Mouse (Mus musculus) midbrain, embryonic 16.5 days (tissue): Measurements from ENCODE around the gene Siva1. TPM values are rescaled to one million over a fixed set of nuclear protein-coding genes. Genes with fewer than 3 reads are reported as not detected.

ENCODE experiments used
- ATAC-seq: fragments of 200-750 bp; cut with Nextera tagmentation; 2 replicates; pipeline ENCODE4 v1.8.0; 2017; ENCODE audit warnings: moderate TSS enrichment
- H3K27ac ChIP-seq: fragments of 300-500 bp; sonication (generic); 2 replicates; pipeline ENCODE4 v1.5.1; 2014; ENCODE audit warnings: mild to moderate bottlenecking, low read length, mixed read lengths
- H3K27me3 ChIP-seq: fragments of 300-500 bp; sonication (generic); 2 replicates; pipeline ENCODE4 v1.6.1; 2014; ENCODE audit warnings: low read depth, low read length, mixed read lengths; ENCODE audit not compliant: control insufficient read depth, insufficient read depth
- H3K36me3 ChIP-seq: fragments of 300-500 bp; sonication (generic); 2 replicates; pipeline ENCODE4 v1.6.1; 2014; ENCODE audit warnings: mild to moderate bottlenecking, low read length, moderate library complexity, mixed read lengths; ENCODE audit not compliant: control insufficient read depth, insufficient read depth
- H3K4me1 ChIP-seq: fragments of 300-500 bp; sonication (generic); 2 replicates; pipeline ENCODE4 v1.6.1; 2014; ENCODE audit warnings: mild to moderate bottlenecking, low read length, mixed read lengths; ENCODE audit not compliant: control insufficient read depth, insufficient read depth
- H3K4me2 ChIP-seq: fragments of 300-500 bp; sonication (generic); 2 replicates; pipeline ENCODE4 v1.6.1; 2014; ENCODE audit warnings: mild to moderate bottlenecking, low read length, mixed read lengths
- H3K4me3 ChIP-seq: fragments of 300-500 bp; sonication (generic); 2 replicates; pipeline ENCODE4 v1.5.1; 2014; ENCODE audit warnings: low read depth, mild to moderate bottlenecking, low read length, moderate library complexity, mixed read lengths
- H3K9ac ChIP-seq: fragments of 300-500 bp; sonication (generic); 2 replicates; pipeline ENCODE4 v1.6.1; 2014; ENCODE audit warnings: low read depth, low read length, mixed read lengths
- H3K9me3 ChIP-seq: fragments of 300-500 bp; sonication (generic); replicated peaks from 2 replicates; pipeline ENCODE4 v1.6.1; 2014; ENCODE audit warnings: mild to moderate bottlenecking, low read length, mixed read lengths; ENCODE audit not compliant: control insufficient read depth, poor library complexity, severe bottlenecking
- WGBS: fragments of 180-500 bp; shearing (Covaris S2); extraction: QIAGEN DNeasy Blood & Tissue Kit; methylation state at CpG from one replicate; pipeline ENCODE4 v1.1.7; 2014; 5-methylcytosine and 5-hydroxymethylcytosine counted together
- polyA plus RNA-seq: library from polyadenylated mRNA; unstranded; fragments of >200 nt; fragmentation: Nextera tagmentation; extraction: Ambion mirVana; gene quantifications from 2 replicates; pipeline ENCODE4 v1.2.1, GENCODE M21; 2015

The Siva1 gene
- polyA plus RNA-seq, 1 experiment from 2014 or later = 41.7 TPM

- Histone ChIP-seq H3K27me3 (peaks cover 11% of the 10 kb centered on the region), H3K9me3 (no peaks in the 10 kb centered on the region), H3K4me2 (peak within 1 kb of the TSS; percentile 87), H3K27ac (no peak within 1 kb of the TSS), H3K4me1 (peaks cover 9% of the 10 kb centered on the region; the same call in 1 of the 2 replicates), H3K9ac (peak within 1 kb of the TSS; percentile 65), H3K36me3 (no peaks in the 10 kb centered on the region), H3K4me3 (peak within 1 kb of the TSS; percentile 55)
- ATAC-seq = peak; percentile 74
- under 1% methylated on average over 52 of the region's 56 CpGs for WGBS
Measured at GRCm38 (mm10) chr12:112619686-112620353, 24.7 kb upstream of the Siva1 start, which contains the start of gene Adssl1. Adssl1 (plus strand) TSS chr12:112620045.

GRCm38 (mm10) chr12:112620354-112621061, 24.0 kb upstream of the Siva1 start:
- ATAC-seq = 0 out of 2 replicates have a peak, but pooled peaks have one; percentile 9
- peak overlapping the region; percentile 65 for H3K9ac ChIP-seq
- peaks cover 11% of the 10 kb centered on the region for H3K27me3 ChIP-seq
- no peaks in the 10 kb centered on the region for H3K9me3 ChIP-seq
- 15% methylated on average over 16 of the region's 16 CpGs for WGBS
- H3K4me3 ChIP-seq = peak overlapping the region; percentile 55
- no peak overlapping the region for H3K27ac ChIP-seq
- H3K4me1 ChIP-seq = peaks cover 9% of the 10 kb centered on the region; the same call in 1 of the 2 replicates
- H3K36me3 ChIP-seq = no peaks in the 10 kb centered on the region
- peak overlapping the region; percentile 87 for H3K4me2 ChIP-seq

- Histone ChIP-seq H3K4me2 (no peak overlapping the region), H3K9me3 (no peaks in the 10 kb centered on the region), H3K27me3 (peaks cover 11% of the 10 kb centered on the region), H3K4me3 (no peak overlapping the region), H3K4me1 (peaks cover 9% of the 10 kb centered on the region; the same call in 1 of the 2 replicates), H3K9ac (no peak overlapping the region), H3K27ac (no peak overlapping the region), H3K36me3 (no peaks in the 10 kb centered on the region)
- 91% methylated on average over 3 of the region's 3 CpGs for WGBS
- no peak for ATAC-seq
Measured at GRCm38 (mm10) chr12:112621900-112622299, 22.6 kb upstream of the Siva1 start.

GRCm38 (mm10) chr12:112623742-112624141, 20.7 kb upstream of the Siva1 start:
- no peak overlapping the region for H3K27ac ChIP-seq
- H3K9me3 ChIP-seq = no peaks in the 10 kb centered on the region
- no peaks in the 10 kb centered on the region for H3K36me3 ChIP-seq
- H3K27me3 ChIP-seq = peaks cover 9% of the 10 kb centered on the region
- no peak overlapping the region for H3K4me2 ChIP-seq
- WGBS = 14% methylated on average over 2 of the region's 2 CpGs
- ATAC-seq = no peak
- H3K4me3 ChIP-seq = no peak overlapping the region
- no peak overlapping the region for H3K9ac ChIP-seq
- peaks cover 9% of the 10 kb centered on the region; the same call in 1 of the 2 replicates for H3K4me1 ChIP-seq

GRCm38 (mm10) chr12:112625700-112626099, 18.8 kb upstream of the Siva1 start:
- Histone ChIP-seq H3K36me3 (no peaks in the 10 kb centered on the region), H3K9ac (no peak overlapping the region), H3K4me3 (no peak overlapping the region), H3K9me3 (no peaks in the 10 kb centered on the region), H3K27ac (no peak overlapping the region), H3K4me2 (no peak overlapping the region), H3K4me1 (peaks cover 7% of the 10 kb centered on the region; the same call in 1 of the 2 replicates), H3K27me3 (0 out of 2 replicates have a peak, but pooled peaks cover 2% of the 10 kb centered on the region)
- ATAC-seq = no peak
- WGBS = 90% methylated on average over 4 of the region's 4 CpGs

- 86% methylated on average over 6 of the region's 6 CpGs for WGBS
- Histone ChIP-seq H3K27ac (no peak overlapping the region), H3K4me3 (no peak overlapping the region), H3K36me3 (no peaks in the 10 kb centered on the region), H3K4me1 (peaks cover 6% of the 10 kb centered on the region; the same call in 1 of the 2 replicates), H3K27me3 (no peaks in the 10 kb centered on the region), H3K9ac (no peak overlapping the region), H3K4me2 (no peak overlapping the region), H3K9me3 (no peaks in the 10 kb centered on the region)
- no peak for ATAC-seq
Measured at GRCm38 (mm10) chr12:112626455-112626854, 18.0 kb upstream of the Siva1 start.

GRCm38 (mm10) chr12:112627097-112627881, 17.2 kb upstream of the Siva1 start:
- no peak for ATAC-seq
- Histone ChIP-seq H3K36me3 (no peaks in the 10 kb centered on the region), H3K9me3 (no peaks in the 10 kb centered on the region), H3K4me1 (peaks cover 6% of the 10 kb centered on the region; the same call in 1 of the 2 replicates), H3K4me3 (no peak overlapping the region), H3K9ac (no peak overlapping the region), H3K4me2 (no peak overlapping the region), H3K27ac (no peak overlapping the region), H3K27me3 (no peaks in the 10 kb centered on the region)
- 65% methylated on average over 7 of the region's 7 CpGs for WGBS

GRCm38 (mm10) chr12:112628197-112628596, 16.3 kb upstream of the Siva1 start:
- no peaks in the 10 kb centered on the region for H3K36me3 ChIP-seq
- no peaks in the 10 kb centered on the region for H3K9me3 ChIP-seq
- H3K4me1 ChIP-seq = peaks cover 6% of the 10 kb centered on the region; the same call in 1 of the 2 replicates
- WGBS = 88% methylated on average over 6 of the region's 6 CpGs
- no peak overlapping the region for H3K27ac ChIP-seq
- ATAC-seq = no peak
- H3K4me2 ChIP-seq = no peak overlapping the region
- H3K9ac ChIP-seq = no peak overlapping the region
- no peaks in the 10 kb centered on the region for H3K27me3 ChIP-seq
- H3K4me3 ChIP-seq = no peak overlapping the region
